Mouse (Mus musculus): ENCODE results near the gene Camta1. TPM values are rescaled to one million over a fixed set of nuclear protein-coding genes. Genes with fewer than 3 reads are reported as not detected.

Camta1 gene
- polyA plus RNA-seq, 1 experiment from 2014 or later: 106 TPM

DNA sequence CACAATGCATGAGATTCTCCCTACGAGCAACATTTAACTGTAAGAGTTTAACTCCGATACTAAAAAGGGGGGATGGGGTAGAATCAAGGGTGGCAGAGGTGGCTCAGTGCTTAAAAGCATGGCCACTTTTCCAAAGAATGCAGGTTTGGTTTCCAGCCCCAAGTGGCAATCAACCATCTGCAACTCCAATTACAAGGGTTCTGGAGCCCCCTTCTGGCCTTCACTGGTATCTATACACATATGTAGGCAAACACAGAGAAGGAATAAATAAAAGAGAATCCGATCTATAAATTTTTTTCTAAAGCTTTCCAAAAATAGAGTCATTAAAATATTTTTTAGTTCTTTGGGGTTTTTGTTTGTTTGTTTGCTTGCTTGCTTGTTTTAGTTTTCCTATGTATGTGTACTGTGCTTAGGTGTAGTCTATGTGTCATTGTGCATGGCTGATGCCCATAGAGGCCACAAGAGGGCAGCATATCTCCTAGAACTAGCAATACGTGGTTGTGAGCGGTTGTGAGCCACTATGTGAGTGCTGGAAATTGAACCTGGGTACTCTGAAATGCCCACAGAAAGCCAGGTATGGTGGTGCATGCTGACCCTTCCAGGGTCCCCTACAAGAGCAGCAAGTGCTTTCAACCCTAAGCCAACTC, 18.5 kb upstream of the Camta1 start:
- Histone ChIP-seq H3K4me1 (ENCODE audit: control insufficient read depth, insufficient read depth, low read length) (no peaks in the 10 kb centered on the region), H3K36me3 (ENCODE audit: control insufficient read depth, insufficient read depth, low read length) (no peaks in the 10 kb centered on the region), H3K27ac (replicated peaks; ENCODE audit: low read depth, low read length) (no peak overlapping the region), H3K27me3 (ENCODE audit: control insufficient read depth, insufficient read depth, low read length) (0 out of 2 replicates have a peak, but pooled peaks cover under 1% of the 10 kb centered on the region), H3K4me2 (ENCODE audit: low read depth, severe bottlenecking) (no peak overlapping the region), H3K9me3 (ENCODE audit: control insufficient read depth, low read length) (0 out of 2 replicates have a peak, but pooled peaks cover 2% of the 10 kb centered on the region), H3K9ac (ENCODE audit: low read length) (no peak overlapping the region), H3K4me3 (ENCODE audit: low read depth, low read length) (no peak overlapping the region)
- DNase-seq (ENCODE audit: low spot score) (no peak), ATAC-seq (ENCODE audit: insufficient number of reproducible peaks, low FRiP score, low TSS enrichment, low read depth) (no peak)
- 79% methylated on average over 5 of the region's 5 CpGs for WGBS

DNA sequence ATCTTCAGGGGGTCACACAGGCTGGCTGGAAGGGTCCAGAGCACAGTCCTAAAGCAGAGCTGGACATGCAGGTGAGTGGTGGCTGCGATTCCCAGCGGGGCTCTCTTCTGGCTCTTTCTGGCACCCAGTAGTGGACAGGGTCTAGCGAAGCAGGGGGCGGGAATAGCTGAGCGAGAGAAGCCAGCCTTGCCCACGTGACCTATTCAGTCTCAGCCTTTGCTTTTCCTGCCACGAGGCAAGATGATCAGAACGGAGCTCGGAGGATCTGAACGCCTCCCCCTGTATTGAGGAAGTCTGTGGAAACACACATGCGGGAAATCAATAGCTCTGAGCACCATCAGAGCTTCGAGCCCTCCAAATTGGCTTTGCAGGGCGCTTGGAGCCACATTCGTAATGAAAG, 14.7 kb upstream of the Camta1 start:
- Histone ChIP-seq H3K4me3 (ENCODE audit: low read depth, low read length) (no peak overlapping the region), H3K9ac (ENCODE audit: low read length) (no peak overlapping the region), H3K4me2 (ENCODE audit: low read depth, severe bottlenecking) (no peak overlapping the region), H3K9me3 (ENCODE audit: control insufficient read depth, low read length) (0 out of 2 replicates have a peak, but pooled peaks cover 2% of the 10 kb centered on the region), H3K4me1 (ENCODE audit: control insufficient read depth, insufficient read depth, low read length) (no peaks in the 10 kb centered on the region), H3K27me3 (ENCODE audit: control insufficient read depth, insufficient read depth, low read length) (0 out of 2 replicates have a peak, but pooled peaks cover 3% of the 10 kb centered on the region), H3K36me3 (ENCODE audit: control insufficient read depth, insufficient read depth, low read length) (no peaks in the 10 kb centered on the region), H3K27ac (replicated peaks; ENCODE audit: low read depth, low read length) (no peak overlapping the region)
- ATAC-seq (ENCODE audit: insufficient number of reproducible peaks, low FRiP score, low TSS enrichment, low read depth) (no peak), DNase-seq (ENCODE audit: low spot score) (no peak)
- 69% methylated on average over 14 of the region's 14 CpGs for WGBS

DNA sequence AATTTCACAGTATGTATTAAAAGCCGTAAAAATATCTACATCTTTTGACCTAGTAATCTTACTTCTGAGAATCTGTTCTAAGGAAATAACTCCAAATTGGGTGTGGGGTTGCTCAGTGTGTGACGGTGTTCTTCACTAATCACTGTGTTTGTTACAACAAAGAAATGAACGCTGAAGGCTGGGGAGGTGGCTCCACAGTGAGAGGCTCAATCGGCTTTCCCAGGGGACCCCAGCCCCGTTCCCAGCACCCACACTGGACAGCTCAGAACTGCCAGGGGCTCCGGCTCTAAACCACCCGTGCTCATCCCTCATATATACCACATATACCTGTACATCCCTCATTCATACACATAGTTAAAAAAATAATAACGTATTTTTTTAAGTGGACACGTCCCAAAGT, 1.8 kb upstream of the Camta1 start:
- DNase-seq (ENCODE audit: low spot score) (no peak), ATAC-seq (ENCODE audit: insufficient number of reproducible peaks, low FRiP score, low TSS enrichment, low read depth) (no peak)
- H3K4me2 ChIP-seq (ENCODE audit: low read depth, severe bottlenecking): peak overlapping the region; percentile 81; the same call in 1 of the 2 replicates
- 62% methylated on average over 9 of the region's 9 CpGs for WGBS
- no peaks in the 10 kb centered on the region for H3K9me3 ChIP-seq (ENCODE audit: control insufficient read depth, low read length)
- no peaks in the 10 kb centered on the region for H3K36me3 ChIP-seq (ENCODE audit: control insufficient read depth, insufficient read depth, low read length)
- no peak overlapping the region for H3K4me3 ChIP-seq (ENCODE audit: low read depth, low read length)
- H3K4me1 ChIP-seq (ENCODE audit: control insufficient read depth, insufficient read depth, low read length): peaks cover 6% of the 10 kb centered on the region; the same call in 1 of the 2 replicates
- H3K27ac ChIP-seq (replicated peaks; ENCODE audit: low read depth, low read length): no peak overlapping the region
- no peak overlapping the region for H3K9ac ChIP-seq (ENCODE audit: low read length)
- no peaks in the 10 kb centered on the region for H3K27me3 ChIP-seq (ENCODE audit: control insufficient read depth, insufficient read depth, low read length)

DNA sequence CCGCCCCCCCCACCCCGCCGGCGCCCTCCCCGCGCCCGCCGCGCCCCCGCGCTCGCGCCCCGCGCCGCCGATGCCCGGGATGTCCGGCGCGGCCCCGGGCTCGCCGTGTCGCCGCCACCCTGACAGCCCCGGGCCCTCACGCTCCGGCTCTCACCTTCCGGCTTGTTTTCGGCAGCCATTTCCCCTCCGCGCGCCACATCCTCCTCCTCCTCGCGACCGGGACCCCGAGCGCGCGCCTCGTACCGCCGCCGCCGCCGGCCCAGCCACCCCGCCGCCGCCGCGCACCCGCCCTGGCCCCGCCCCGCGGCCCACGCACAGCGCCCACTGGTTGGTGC, 238 bp downstream of the Camta1 start:
- Histone ChIP-seq H3K27me3 (ENCODE audit: control insufficient read depth, insufficient read depth, low read length) (no peaks in the 10 kb centered on the region), H3K9ac (ENCODE audit: low read length) (peak overlapping the region; percentile 80), H3K4me1 (ENCODE audit: control insufficient read depth, insufficient read depth, low read length) (peaks cover 6% of the 10 kb centered on the region; the same call in 1 of the 2 replicates), H3K36me3 (ENCODE audit: control insufficient read depth, insufficient read depth, low read length) (no peaks in the 10 kb centered on the region), H3K4me3 (ENCODE audit: low read depth, low read length) (peak overlapping the region; percentile 73), H3K27ac (replicated peaks; ENCODE audit: low read depth, low read length) (peak overlapping the region; percentile 42; the same call in 1 of the 2 replicates), H3K4me2 (ENCODE audit: low read depth, severe bottlenecking) (peak overlapping the region; percentile 92), H3K9me3 (ENCODE audit: control insufficient read depth, low read length) (no peaks in the 10 kb centered on the region)
- 0% methylated on average over 13 of the region's 58 CpGs for WGBS
- DNase-seq (ENCODE audit: low spot score) (no peak), ATAC-seq (ENCODE audit: insufficient number of reproducible peaks, low FRiP score, low TSS enrichment, low read depth) (no peak)

DNA sequence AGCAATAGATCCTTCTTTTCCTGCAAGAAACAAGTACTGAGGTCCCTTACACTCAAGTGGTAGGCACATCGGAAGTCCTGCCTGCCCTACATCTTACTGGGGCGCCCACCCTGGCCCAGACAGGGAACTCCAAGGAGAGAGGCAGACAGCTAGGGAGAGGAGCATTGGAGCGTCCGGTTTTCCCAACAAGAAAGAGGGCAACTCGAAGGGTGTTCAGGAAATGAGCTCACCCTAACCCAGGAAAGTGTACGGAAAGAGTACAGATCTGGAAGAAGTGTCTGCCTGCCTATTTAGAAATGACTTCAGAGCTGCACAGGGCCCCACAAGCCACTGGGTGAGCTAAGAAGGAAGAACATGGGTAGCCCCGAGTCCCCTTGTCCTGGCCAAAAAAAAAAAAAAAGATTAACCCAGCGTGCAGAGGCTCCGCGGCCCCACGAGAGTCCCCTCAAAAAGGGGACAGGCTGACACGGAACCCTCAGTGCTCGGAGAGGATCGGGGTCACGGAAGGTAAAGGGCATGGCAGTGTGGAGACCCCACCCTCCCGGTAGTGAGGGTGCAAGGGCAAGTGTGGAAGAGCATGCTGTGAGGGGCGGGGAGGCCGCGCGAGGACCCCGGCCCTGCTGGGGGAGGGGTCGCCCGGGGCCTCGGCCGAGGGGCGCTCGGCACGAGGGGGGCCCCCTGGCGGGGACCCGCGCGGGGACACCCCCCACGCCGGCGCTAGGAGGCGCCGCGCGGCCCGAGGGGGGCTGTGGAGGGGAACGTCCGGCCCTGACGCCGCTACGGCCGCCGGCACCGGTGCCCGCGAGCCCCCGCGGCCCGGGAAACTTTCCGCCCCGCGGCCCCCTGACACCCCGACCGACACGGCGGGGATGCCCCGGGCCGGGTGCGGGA, 990 bp downstream of the Camta1 start:
- Histone ChIP-seq H3K4me1 (ENCODE audit: control insufficient read depth, insufficient read depth, low read length) (peaks cover 6% of the 10 kb centered on the region; the same call in 1 of the 2 replicates), H3K27me3 (ENCODE audit: control insufficient read depth, insufficient read depth, low read length) (no peaks in the 10 kb centered on the region), H3K9ac (ENCODE audit: low read length) (peak overlapping the region; percentile 80), H3K9me3 (ENCODE audit: control insufficient read depth, low read length) (no peaks in the 10 kb centered on the region), H3K27ac (replicated peaks; ENCODE audit: low read depth, low read length) (peak overlapping the region; percentile 42; the same call in 1 of the 2 replicates), H3K36me3 (ENCODE audit: control insufficient read depth, insufficient read depth, low read length) (no peaks in the 10 kb centered on the region), H3K4me2 (ENCODE audit: low read depth, severe bottlenecking) (peak overlapping the region; percentile 92), H3K4me3 (ENCODE audit: low read depth, low read length) (peak overlapping the region; percentile 73)
- peak; percentile 52 for DNase-seq (ENCODE audit: low spot score)
- no peak for ATAC-seq (ENCODE audit: insufficient number of reproducible peaks, low FRiP score, low TSS enrichment, low read depth)
- 3% methylated on average over 35 of the region's 63 CpGs for WGBS

DNA sequence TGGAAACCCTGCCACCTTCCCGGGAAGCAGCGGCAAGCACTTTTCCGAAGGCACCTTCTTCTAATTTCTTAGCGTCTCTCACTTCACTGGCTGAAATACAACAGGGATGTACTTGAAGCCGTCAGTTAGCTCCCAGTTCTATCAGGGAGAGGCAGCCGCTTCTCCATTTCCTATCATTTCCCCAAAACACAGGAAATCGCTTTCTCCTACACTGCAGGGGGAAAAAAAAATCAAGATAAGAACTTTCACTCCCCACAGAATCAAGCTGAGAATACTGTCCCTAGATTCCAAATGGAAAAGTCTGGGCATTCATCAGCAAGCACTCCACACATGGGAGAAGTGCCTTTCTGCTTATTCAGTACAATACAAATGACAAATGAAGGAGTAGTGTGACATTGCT, 2.4 kb downstream of the Camta1 start:
- ATAC-seq (ENCODE audit: insufficient number of reproducible peaks, low FRiP score, low TSS enrichment, low read depth) (no peak), DNase-seq (ENCODE audit: low spot score) (no peak)
- Histone ChIP-seq H3K27me3 (ENCODE audit: control insufficient read depth, insufficient read depth, low read length) (no peaks in the 10 kb centered on the region), H3K36me3 (ENCODE audit: control insufficient read depth, insufficient read depth, low read length) (no peaks in the 10 kb centered on the region), H3K4me2 (ENCODE audit: low read depth, severe bottlenecking) (no peak overlapping the region), H3K9me3 (ENCODE audit: control insufficient read depth, low read length) (no peaks in the 10 kb centered on the region), H3K27ac (replicated peaks; ENCODE audit: low read depth, low read length) (no peak overlapping the region), H3K4me3 (ENCODE audit: low read depth, low read length) (no peak overlapping the region), H3K9ac (ENCODE audit: low read length) (no peak overlapping the region), H3K4me1 (ENCODE audit: control insufficient read depth, insufficient read depth, low read length) (peaks cover 6% of the 10 kb centered on the region; the same call in 1 of the 2 replicates)
- 88% methylated on average over 7 of the region's 7 CpGs for WGBS

DNA sequence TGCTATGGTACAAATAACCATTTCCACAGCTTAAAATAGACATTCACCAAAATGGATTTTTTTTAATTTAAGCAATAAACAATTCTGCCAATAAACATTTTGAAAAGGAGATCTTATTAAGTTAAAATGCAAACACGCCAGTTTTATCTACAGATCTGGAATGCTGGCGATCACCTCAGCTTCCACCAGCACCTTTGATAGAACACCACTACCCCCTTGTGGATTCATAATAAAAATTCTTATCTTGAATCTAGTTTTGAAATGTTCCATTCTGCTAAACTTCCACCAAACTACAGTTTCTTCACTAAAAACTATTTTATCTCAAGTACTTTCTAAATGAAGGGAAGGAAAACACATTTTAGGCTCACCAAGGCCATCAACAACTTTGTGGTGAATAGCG, 7.7 kb downstream of the Camta1 start:
- DNase-seq (ENCODE audit: low spot score) (no peak), ATAC-seq (ENCODE audit: insufficient number of reproducible peaks, low FRiP score, low TSS enrichment, low read depth) (no peak)
- no peak overlapping the region for H3K9ac ChIP-seq (ENCODE audit: low read length)
- H3K4me3 ChIP-seq (ENCODE audit: low read depth, low read length): no peak overlapping the region
- no peaks in the 10 kb centered on the region for H3K9me3 ChIP-seq (ENCODE audit: control insufficient read depth, low read length)
- no peaks in the 10 kb centered on the region for H3K4me1 ChIP-seq (ENCODE audit: control insufficient read depth, insufficient read depth, low read length)
- H3K27me3 ChIP-seq (ENCODE audit: control insufficient read depth, insufficient read depth, low read length): no peaks in the 10 kb centered on the region
- H3K4me2 ChIP-seq (ENCODE audit: low read depth, severe bottlenecking): no peak overlapping the region
- H3K27ac ChIP-seq (replicated peaks; ENCODE audit: low read depth, low read length): no peak overlapping the region
- 79% methylated on average over 3 of the region's 3 CpGs for WGBS
- H3K36me3 ChIP-seq (ENCODE audit: control insufficient read depth, insufficient read depth, low read length): no peaks in the 10 kb centered on the region

DNA sequence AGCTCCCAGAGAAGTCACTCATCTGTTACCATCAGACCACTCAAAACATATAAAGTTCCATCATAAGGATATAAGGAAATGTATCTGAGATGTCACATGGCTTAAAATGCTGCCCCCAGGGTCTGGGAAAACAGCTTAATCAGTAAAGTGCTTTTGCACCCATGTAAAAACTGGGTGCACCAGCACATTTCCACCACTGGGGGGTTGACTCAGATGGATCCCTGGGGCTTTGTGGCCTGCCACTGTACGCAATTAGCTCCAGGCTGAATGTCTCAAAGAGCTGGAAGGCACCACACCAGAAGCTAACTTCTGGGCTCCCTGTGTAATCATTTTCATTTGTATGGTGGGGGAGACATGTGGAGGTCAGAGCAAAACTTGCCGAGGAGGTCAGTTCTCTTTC, 10.5 kb downstream of the Camta1 start:
- WGBS: 63% methylated on average over 2 of the region's 2 CpGs
- Histone ChIP-seq H3K27ac (replicated peaks; ENCODE audit: low read depth, low read length) (no peak overlapping the region), H3K9ac (ENCODE audit: low read length) (no peak overlapping the region), H3K9me3 (ENCODE audit: control insufficient read depth, low read length) (no peaks in the 10 kb centered on the region), H3K4me1 (ENCODE audit: control insufficient read depth, insufficient read depth, low read length) (no peaks in the 10 kb centered on the region), H3K27me3 (ENCODE audit: control insufficient read depth, insufficient read depth, low read length) (no peaks in the 10 kb centered on the region), H3K4me2 (ENCODE audit: low read depth, severe bottlenecking) (no peak overlapping the region), H3K36me3 (ENCODE audit: control insufficient read depth, insufficient read depth, low read length) (no peaks in the 10 kb centered on the region), H3K4me3 (ENCODE audit: low read depth, low read length) (no peak overlapping the region)
- ATAC-seq (ENCODE audit: insufficient number of reproducible peaks, low FRiP score, low TSS enrichment, low read depth) (no peak), DNase-seq (ENCODE audit: low spot score) (peak; percentile 62)

All from limb, embryonic 11.5 days (tissue).